Mouse (Mus musculus) bone marrow, adult 2 months (tissue): Measurements from ENCODE around the gene Nop53. TPM values are rescaled to one million over a fixed set of nuclear protein-coding genes. Genes with fewer than 3 reads are reported as not detected.

ENCODE experiments used
- H3K27ac ChIP-seq: fragments of 200-500 bp; 2 replicates; pipeline ENCODE4 v1.5.1; 2012; ENCODE audit warnings: low read depth, mild to moderate bottlenecking, control low read depth, inconsistent platforms, low read length; ENCODE audit not compliant: control insufficient read depth, poor library complexity, insufficient read depth
- H3K4me1 ChIP-seq: fragments of 200-500 bp; 2 replicates; pipeline ENCODE4 v1.6.1; 2011; ENCODE audit warnings: low read length; ENCODE audit not compliant: control insufficient read depth, insufficient read depth
- H3K4me3 ChIP-seq: fragments of 200-500 bp; replicated peaks from 2 replicates; pipeline ENCODE3; 2011; ENCODE audit warnings: mild to moderate bottlenecking, low read depth, low read length, control low read depth; ENCODE audit not compliant: control insufficient read depth
- CTCF ChIP-seq: fragments of 200-500 bp; IDR thresholded peaks from 2 replicates; pipeline ENCODE4 v1.5.1; 2011; ENCODE audit warnings: low read length, control low read depth; ENCODE audit not compliant: control insufficient read depth, insufficient read depth
- POLR2A ChIP-seq: fragments of 200-500 bp; IDR thresholded peaks from 2 replicates; pipeline ENCODE4 v1.6.1; 2011; ENCODE audit warnings: low read depth, mild to moderate bottlenecking, control low read depth, low read length, borderline replicate concordance; ENCODE audit not compliant: control insufficient read depth
- WGBS: fragments of 180-500 bp; shearing (Covaris S2); methylation state at CpG from one replicate; pipeline ENCODE4 v1.1.7; 2018; 5-methylcytosine and 5-hydroxymethylcytosine counted together
- polyA plus RNA-seq: library from polyadenylated mRNA; stranded (reverse); fragments of >200 nt; gene quantifications from 2 replicates; pipeline ENCODE4 v1.2.4, GENCODE M21; 2011; ENCODE audit warnings: low replicate concordance; ENCODE audit not compliant: missing spikeins, insufficient read depth, insufficient read length

Nop53 gene
- polyA plus RNA-seq, 1 experiment: 171 TPM

DNA sequence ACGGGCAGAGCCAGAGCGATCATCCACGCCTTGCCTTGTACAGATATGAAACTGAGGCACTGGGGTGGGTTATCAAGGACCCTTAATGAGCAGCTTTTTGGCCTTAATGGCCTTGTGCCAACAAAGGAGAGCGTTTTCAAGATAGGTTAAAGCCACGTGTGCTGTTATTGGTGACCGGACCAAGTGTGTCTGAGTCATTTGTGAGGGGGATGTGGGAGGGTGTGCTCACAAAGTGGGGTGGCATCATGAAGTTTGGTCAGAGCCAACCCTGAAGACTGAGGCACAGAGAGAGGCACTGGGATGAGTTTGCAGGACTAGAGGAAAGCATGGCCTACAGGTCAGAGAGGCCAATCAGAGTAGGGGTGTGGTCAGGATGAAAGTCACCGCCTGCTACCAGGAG is 8.6 kb upstream of the Nop53 start:
- WGBS: 53% methylated on average over 7 of the region's 7 CpGs
- no peak overlapping the region for H3K27ac ChIP-seq
- peaks cover 3% of the 10 kb centered on the region for H3K4me1 ChIP-seq
- no peak for TF ChIP-seq CTCF
- TF ChIP-seq POLR2A: no peak
- no peak overlapping the region for H3K4me3 ChIP-seq

DNA sequence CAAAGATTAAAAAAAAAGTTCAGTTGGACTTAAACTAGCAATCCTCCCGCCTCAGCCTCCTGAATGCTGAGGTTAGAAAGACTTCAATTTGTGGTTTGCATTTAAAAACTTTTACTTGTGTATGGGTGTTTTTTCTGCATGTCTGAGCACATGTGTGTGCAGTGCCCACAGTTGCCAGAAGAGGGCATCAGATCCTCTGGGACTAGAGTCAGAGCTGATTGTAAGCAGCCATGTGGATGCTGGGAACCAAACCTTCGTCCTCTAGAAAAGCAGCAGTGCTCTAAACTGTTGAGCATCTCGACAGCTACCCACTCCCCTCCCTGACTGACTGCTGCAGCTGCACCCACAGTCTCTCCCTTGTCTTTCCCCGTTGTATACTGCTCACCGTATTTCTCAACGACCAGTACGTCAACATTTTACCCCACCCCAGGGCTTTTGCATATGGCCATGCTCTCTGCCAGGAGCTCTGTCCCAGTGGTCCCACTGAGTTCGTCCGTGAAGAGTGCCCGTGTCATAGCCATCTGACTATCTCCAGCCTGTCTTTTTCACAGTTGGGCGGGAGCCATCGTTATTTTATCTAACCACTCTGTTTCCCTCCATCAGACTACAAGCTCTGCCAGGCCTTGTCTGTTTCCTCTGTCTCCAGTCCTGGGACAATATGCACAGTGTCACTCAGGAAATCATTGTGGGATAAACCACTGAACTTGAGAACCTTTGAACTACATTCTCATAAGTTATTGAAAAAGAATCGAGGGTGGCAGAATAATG is 7.6 kb upstream of the Nop53 start:
- H3K4me1 ChIP-seq: peaks cover 3% of the 10 kb centered on the region
- H3K27ac ChIP-seq: 0 out of 2 replicates have a peak overlapping the region, but pooled peaks have one; percentile 9
- 33% methylated on average over 13 of the region's 13 CpGs for WGBS
- H3K4me3 ChIP-seq: no peak overlapping the region
- TF ChIP-seq POLR2A (no peak), CTCF (peak; percentile 62)

DNA sequence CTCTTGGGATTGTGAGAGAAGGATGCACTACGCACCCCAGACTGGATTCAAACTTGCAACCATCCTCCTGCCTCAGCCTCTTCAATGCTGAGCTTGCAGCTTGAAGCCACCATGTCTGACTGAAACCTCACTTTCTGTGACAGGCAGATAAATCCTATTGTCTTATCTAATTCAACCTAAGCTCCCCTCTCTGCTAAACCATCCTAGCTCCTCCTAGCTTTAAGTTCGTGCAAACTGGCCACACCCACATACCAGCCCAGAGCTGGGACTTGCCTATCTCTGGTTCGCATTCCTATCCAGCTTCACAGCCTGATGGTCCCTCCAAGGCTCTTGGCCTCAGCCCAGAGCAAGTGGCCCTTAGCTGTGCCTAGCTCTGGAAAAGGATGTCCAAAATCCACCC is 6.5 kb upstream of the Nop53 start:
- no peak for TF ChIP-seq POLR2A
- TF ChIP-seq CTCF: no peak
- Histone ChIP-seq H3K27ac (no peak overlapping the region), H3K4me3 (no peak overlapping the region), H3K4me1 (peaks cover 4% of the 10 kb centered on the region)
- WGBS: 75% methylated on average over 3 of the region's 3 CpGs

DNA sequence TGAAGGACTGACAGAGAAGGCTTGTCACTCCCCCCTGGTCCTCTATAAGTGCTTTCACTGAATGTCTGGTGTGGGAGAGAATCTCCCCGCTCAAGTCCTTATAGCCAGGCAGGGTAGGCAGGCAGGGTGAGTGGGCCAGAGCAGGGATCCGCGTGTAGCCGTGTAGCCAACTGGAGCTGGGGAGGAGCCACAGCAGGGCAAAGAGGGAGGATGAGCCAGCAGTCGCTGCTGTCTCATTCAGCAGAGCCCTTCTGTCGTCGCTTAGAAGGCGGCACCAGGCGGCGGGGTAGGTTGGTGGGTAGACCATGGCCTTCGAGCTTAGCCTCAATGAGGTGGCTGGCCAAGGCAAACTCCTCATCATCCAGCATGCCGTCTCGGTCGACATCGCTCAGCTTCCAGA is 4.1 kb upstream of the Nop53 start:
- no peak for TF ChIP-seq CTCF
- peak; percentile 29; the same call in 1 of the 2 replicates for TF ChIP-seq POLR2A
- no peak overlapping the region for H3K4me3 ChIP-seq
- WGBS: 87% methylated on average over 15 of the region's 15 CpGs
- H3K27ac ChIP-seq: no peak overlapping the region
- peaks cover 4% of the 10 kb centered on the region for H3K4me1 ChIP-seq

DNA sequence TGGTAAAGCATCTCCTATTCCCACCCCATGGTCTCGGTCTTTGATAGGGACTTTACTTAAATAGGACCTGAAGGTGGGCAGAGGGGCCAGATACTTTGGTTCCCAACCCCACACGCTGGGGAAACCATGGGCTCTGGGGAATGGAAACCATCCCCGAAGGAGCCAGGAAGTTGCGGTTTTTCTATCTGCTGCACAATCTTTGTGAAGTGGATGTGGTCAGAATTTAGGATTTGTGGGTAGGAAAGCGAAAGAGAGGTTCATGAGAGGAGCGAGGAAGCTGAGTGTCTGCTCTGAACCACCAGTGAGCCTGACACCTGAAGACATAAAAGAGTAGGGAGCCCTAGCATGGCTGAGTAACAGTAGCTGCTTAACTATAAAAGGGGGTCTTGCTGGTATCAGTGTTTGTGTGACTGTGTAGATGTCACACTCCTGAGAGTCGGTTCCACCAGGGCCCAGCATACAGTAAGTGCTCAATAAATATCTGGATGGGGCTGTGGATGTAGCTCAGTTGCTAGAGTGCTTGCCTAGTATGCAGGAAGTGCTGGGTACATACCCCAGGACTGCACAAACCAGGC is 3.4 kb upstream of the Nop53 start:
- Histone ChIP-seq H3K4me1 (peaks cover 6% of the 10 kb centered on the region), H3K27ac (no peak overlapping the region), H3K4me3 (no peak overlapping the region)
- no peak for TF ChIP-seq CTCF
- no peak for TF ChIP-seq POLR2A
- WGBS: 10% methylated on average over 7 of the region's 7 CpGs

DNA sequence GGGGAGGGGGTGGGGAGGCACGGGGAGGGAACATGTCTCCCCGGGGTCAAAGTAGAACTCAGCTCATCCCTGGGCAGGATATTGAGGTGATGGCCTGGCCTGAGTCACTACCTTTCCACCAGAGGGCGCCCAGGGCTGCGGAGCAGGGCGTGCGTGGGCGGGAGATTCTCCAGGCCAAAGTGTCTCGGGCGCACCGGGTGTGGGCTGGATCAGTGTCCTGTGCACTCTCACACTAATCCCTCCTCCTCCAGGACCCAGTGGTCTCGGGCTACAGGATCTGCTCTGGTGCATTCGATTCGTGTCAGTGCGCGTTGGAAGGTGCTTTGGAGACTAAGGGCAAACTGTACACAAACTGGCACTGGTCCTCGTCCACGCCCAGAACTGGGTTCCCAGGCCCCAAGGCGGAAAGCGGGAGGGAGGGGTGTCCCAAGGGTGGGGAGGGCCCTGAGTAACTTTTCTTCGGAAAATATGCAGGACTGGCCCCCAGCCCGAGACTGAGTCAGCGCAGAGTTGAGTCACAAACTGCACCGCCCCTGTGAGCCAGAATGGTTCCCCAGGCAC is 2.6 kb upstream of the Nop53 start:
- TF ChIP-seq CTCF (peak; percentile 92), POLR2A (no peak; the same call in 1 of the 2 replicates)
- H3K27ac ChIP-seq: no peak overlapping the region
- 1% methylated on average over 23 of the region's 23 CpGs for WGBS
- H3K4me3 ChIP-seq: peak overlapping the region; percentile 35
- H3K4me1 ChIP-seq: peaks cover 6% of the 10 kb centered on the region

DNA sequence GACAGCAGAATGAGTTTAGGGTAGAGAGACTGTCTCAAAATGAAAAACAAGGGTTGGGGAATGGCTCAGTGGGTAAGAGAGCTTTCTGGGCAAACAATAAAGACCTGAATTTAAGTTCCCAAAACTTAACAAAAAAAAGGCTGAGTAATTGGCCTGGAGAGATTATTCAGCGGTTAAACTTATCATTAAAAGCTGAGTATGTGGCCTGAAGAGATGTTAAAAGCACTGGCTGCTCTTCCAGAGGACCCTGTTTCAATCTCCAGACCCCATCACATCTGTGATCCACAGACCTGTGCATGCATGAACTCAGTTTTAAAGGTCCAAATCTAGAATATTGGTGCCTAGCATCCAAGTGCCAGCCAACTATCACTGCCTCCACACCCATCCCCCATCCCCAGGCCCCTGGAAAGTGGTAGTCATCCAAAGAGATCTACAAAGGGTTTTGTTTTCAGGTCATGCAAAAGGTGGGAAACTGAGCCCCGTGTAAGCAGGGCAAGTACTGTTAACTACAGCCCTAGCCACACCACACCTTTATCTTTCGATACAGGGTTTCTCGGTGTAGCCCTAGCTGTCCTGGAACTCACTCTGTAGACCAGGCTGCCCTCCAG is 1.9 kb upstream of the Nop53 start:
- TF ChIP-seq POLR2A (no peak), CTCF (no peak)
- whole genome bisulfite sequencing: 41% methylated on average over 4 of the region's 4 CpGs
- Histone ChIP-seq H3K27ac (no peak overlapping the region), H3K4me1 (peaks cover 6% of the 10 kb centered on the region), H3K4me3 (no peak overlapping the region)

DNA sequence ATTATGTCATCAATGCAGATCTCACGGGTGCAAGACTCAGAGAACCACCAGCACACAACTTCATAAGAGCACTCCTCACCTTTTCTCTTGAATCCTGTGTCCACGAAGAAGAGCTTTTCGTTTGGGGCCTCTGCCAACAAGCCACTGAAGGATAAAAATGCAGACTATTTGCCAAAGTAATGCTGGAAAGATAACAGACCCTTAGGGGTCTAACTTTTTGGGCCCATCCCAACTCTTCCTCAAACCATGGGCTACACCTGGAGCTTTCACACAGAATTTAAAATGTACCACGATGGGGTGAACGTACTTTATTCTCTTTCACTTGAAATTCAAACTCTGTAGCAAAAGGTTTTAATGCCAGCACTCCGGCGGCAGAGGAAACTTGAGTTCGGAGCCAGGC is 663 bp downstream of the Nop53 start:
- Histone ChIP-seq H3K4me3 (peak overlapping the region; percentile 68), H3K27ac (no peak overlapping the region), H3K4me1 (peaks cover 5% of the 10 kb centered on the region)
- TF ChIP-seq CTCF: no peak
- TF ChIP-seq POLR2A: no peak
- WGBS: 8% methylated on average over 8 of the region's 8 CpGs

DNA sequence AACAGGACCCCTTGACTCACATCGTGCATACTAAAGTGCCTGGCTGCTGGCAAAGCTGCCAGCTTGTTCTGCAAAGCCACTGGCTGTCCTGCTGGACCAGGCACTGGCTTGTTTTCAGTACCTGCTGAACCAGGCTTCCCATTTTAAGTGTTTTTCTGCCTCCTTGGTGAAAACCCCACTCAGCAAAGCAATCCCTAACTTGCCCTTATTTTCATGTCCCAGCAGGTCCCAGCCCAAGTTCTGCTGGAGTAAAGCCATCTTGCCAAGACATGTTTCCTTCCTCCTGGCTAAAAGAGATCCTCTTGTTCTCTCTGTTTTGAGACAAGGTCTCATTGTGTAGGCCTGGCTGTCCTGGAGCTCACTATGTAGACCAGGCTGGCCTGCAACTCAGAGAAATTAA is 1.6 kb downstream of the Nop53 start:
- no peak overlapping the region for H3K27ac ChIP-seq
- TF ChIP-seq POLR2A: no peak
- H3K4me3 ChIP-seq: no peak overlapping the region
- H3K4me1 ChIP-seq: peaks cover 3% of the 10 kb centered on the region
- 97% methylated on average over 1 of the region's 1 CpGs for WGBS
